Mouse (Mus musculus) ES-Bruce4 (cell line): ENCODE measurements around the gene Gm6614. TPM values are rescaled to one million over a fixed set of nuclear protein-coding genes. Genes with fewer than 3 reads are reported as not detected.

ENCODE experiments used
- H3K27ac ChIP-seq: 2 replicates; pipeline ENCODE4 v1.5.1; 2012; ENCODE audit warnings: low read length, inconsistent platforms; ENCODE audit not compliant: insufficient read depth
- H3K27me3 ChIP-seq: 2 replicates; pipeline ENCODE4 v1.6.1; 2012; ENCODE audit warnings: mild to moderate bottlenecking, low read length, inconsistent platforms; ENCODE audit not compliant: control insufficient read depth, poor library complexity, insufficient read depth, severe bottlenecking
- H3K36me3 ChIP-seq: 2 replicates; pipeline ENCODE4 v1.6.1; 2012; ENCODE audit warnings: inconsistent platforms, mild to moderate bottlenecking, low read length, moderate library complexity; ENCODE audit not compliant: control insufficient read depth, poor library complexity, insufficient read depth, severe bottlenecking
- H3K4me1 ChIP-seq: one replicate; pipeline ENCODE4 v1.8.1; 2011; ENCODE audit warnings: low read length; ENCODE audit not compliant: control insufficient read depth, insufficient read depth
- H3K4me3 ChIP-seq: 2 replicates; pipeline ENCODE4 v1.5.1; 2011; ENCODE audit warnings: low read depth, mild to moderate bottlenecking, low read length
- H3K9ac ChIP-seq: 2 replicates; pipeline ENCODE4 v1.6.1; 2012; ENCODE audit warnings: low read depth, mild to moderate bottlenecking, inconsistent platforms; ENCODE audit not compliant: poor library complexity, severe bottlenecking
- H3K9me3 ChIP-seq: replicated peaks from 2 replicates; pipeline ENCODE4 v1.6.1; 2012; ENCODE audit warnings: mild to moderate bottlenecking, low read length, inconsistent platforms; ENCODE audit not compliant: control insufficient read depth, poor library complexity, insufficient read depth, severe bottlenecking
- CTCF ChIP-seq: IDR thresholded peaks from one replicate; pipeline ENCODE4 v1.8.1; 2011; ENCODE audit warnings: low read depth, low read length
- EP300 ChIP-seq: IDR thresholded peaks from 2 replicates; pipeline ENCODE4 v1.6.1; 2011; ENCODE audit warnings: low read depth, low read length; ENCODE audit not compliant: insufficient read depth
- POLR2A ChIP-seq: IDR thresholded peaks from one replicate; pipeline ENCODE4 v1.8.1; 2011; ENCODE audit warnings: low read length; ENCODE audit not compliant: insufficient read depth
- polyA plus RNA-seq: library from polyadenylated mRNA; stranded (reverse); fragments of >200 nt; gene quantifications from 2 replicates; pipeline ENCODE4 v1.2.4, GENCODE M21; 2011; ENCODE audit warnings: low read depth; ENCODE audit not compliant: missing spikeins, insufficient read depth, insufficient read length

Gene Gm6614
- polyA plus RNA-seq, 1 experiment: not detected

- H3K27me3 ChIP-seq: no peaks in the 10 kb centered on the region
- no peaks in the 10 kb centered on the region for H3K9me3 ChIP-seq
- H3K36me3 ChIP-seq: no peaks in the 10 kb centered on the region
- no peak overlapping the region for H3K27ac ChIP-seq
- H3K4me3 ChIP-seq: no peak overlapping the region
- no peaks in the 10 kb centered on the region for H3K4me1 ChIP-seq
- TF ChIP-seq POLR2A (no peak), EP300 (no peak), CTCF (no peak)
- no peak overlapping the region for H3K9ac ChIP-seq
These were observed 24.6 kb upstream of the Gm6614 start for GRCm38 (mm10) chr6:142035771-142036170.

- H3K9ac ChIP-seq: no peak overlapping the region
- H3K9me3 ChIP-seq: no peaks in the 10 kb centered on the region
- H3K4me1 ChIP-seq: no peaks in the 10 kb centered on the region
- no peak overlapping the region for H3K4me3 ChIP-seq
- no peak overlapping the region for H3K27ac ChIP-seq
- TF ChIP-seq EP300: no peak
- no peaks in the 10 kb centered on the region; the same call in 1 of the 2 replicates for H3K27me3 ChIP-seq
- H3K36me3 ChIP-seq: no peaks in the 10 kb centered on the region
These were observed 10.5 kb upstream of the Gm6614 start for GRCm38 (mm10) chr6:142021671-142022070.

- no peak overlapping the region for H3K27ac ChIP-seq
- H3K9ac ChIP-seq: no peak overlapping the region
- no peaks in the 10 kb centered on the region for H3K36me3 ChIP-seq
- TF ChIP-seq POLR2A: no peak
- TF ChIP-seq EP300: no peak
- no peaks in the 10 kb centered on the region for H3K27me3 ChIP-seq
- H3K4me3 ChIP-seq: no peak overlapping the region
- H3K9me3 ChIP-seq: no peaks in the 10 kb centered on the region
- no peaks in the 10 kb centered on the region for H3K4me1 ChIP-seq
These were observed 24.4 kb downstream of the Gm6614 start for GRCm38 (mm10) chr6:141986772-141987171.

GRCm38 (mm10) chr6:141984644-141985043 lies 26.6 kb downstream of the Gm6614 start:
- TF ChIP-seq CTCF (no peak), EP300 (no peak), POLR2A (no peak)
- Histone ChIP-seq H3K9ac (no peak overlapping the region), H3K27me3 (no peaks in the 10 kb centered on the region), H3K9me3 (no peaks in the 10 kb centered on the region), H3K4me3 (no peak overlapping the region), H3K36me3 (no peaks in the 10 kb centered on the region), H3K4me1 (no peaks in the 10 kb centered on the region), H3K27ac (no peak overlapping the region)

- no peak overlapping the region for H3K9ac ChIP-seq
- TF ChIP-seq CTCF (no peak), EP300 (no peak), POLR2A (no peak)
- H3K4me1 ChIP-seq: no peaks in the 10 kb centered on the region
- H3K27me3 ChIP-seq: no peaks in the 10 kb centered on the region
- no peaks in the 10 kb centered on the region for H3K36me3 ChIP-seq
- H3K9me3 ChIP-seq: no peaks in the 10 kb centered on the region
- H3K27ac ChIP-seq: no peak overlapping the region
- H3K4me3 ChIP-seq: no peak overlapping the region
These were observed 48.8 kb downstream of the Gm6614 start for GRCm38 (mm10) chr6:141962420-141962819.

GRCm38 (mm10) chr6:141961861-141962260 lies 49.4 kb downstream of the Gm6614 start:
- no peak overlapping the region for H3K27ac ChIP-seq
- no peaks in the 10 kb centered on the region for H3K9me3 ChIP-seq

More at GRCm38 (mm10) chr6:141961861-141962260, 49.4 kb downstream of the Gm6614 start:
- H3K36me3 ChIP-seq: no peaks in the 10 kb centered on the region
- H3K9ac ChIP-seq: no peak overlapping the region
- no peak overlapping the region for H3K4me3 ChIP-seq
- TF ChIP-seq CTCF (no peak), EP300 (no peak), POLR2A (no peak)
- H3K4me1 ChIP-seq: no peaks in the 10 kb centered on the region
- H3K27me3 ChIP-seq: no peaks in the 10 kb centered on the region
